Mouse (Mus musculus) CH12.LX (cell line): Measurements from ENCODE around the gene Tmem164. TPM values are rescaled to one million over a fixed set of nuclear protein-coding genes. Genes with fewer than 3 reads are reported as not detected.

Experiments
- DNase-seq: peaks from one replicate; pipeline ENCODE4 v3.0.0-alpha.2; 2013; ENCODE audit errors: extremely low read depth
- H3K27ac ChIP-seq: 2 replicates; pipeline ENCODE4 v1.5.1; 2012; ENCODE audit warnings: low read depth, mild to moderate bottlenecking, control low read depth, moderate library complexity; ENCODE audit not compliant: insufficient read depth
- H3K27me3 ChIP-seq: replicated peaks from 2 replicates; pipeline ENCODE3; 2012; ENCODE audit warnings: inconsistent platforms
- H3K36me3 ChIP-seq, 2 experiments: replicated peaks in 1 of 2; 2 replicates each; pipeline versions ENCODE3 to v1.6.1; 2012; ENCODE audit warnings: inconsistent platforms in 1 of 2, low read length in 1 of 2, mild to moderate bottlenecking in 1 of 2, mixed read lengths in 1 of 2, moderate library complexity in 1 of 2; ENCODE audit not compliant: control insufficient read depth in 1 of 2, insufficient read depth in 1 of 2
- H3K4me1 ChIP-seq, 2 experiments: 2 replicates each; pipeline ENCODE4 v1.6.1; 2012; ENCODE audit warnings: inconsistent platforms in 1 of 2, moderate library complexity in 1 of 2; ENCODE audit not compliant: insufficient read depth in 2 of 2, control insufficient read depth in 1 of 2
- H3K4me2 ChIP-seq: 2 replicates; pipeline ENCODE4 v1.6.1; 2012; ENCODE audit warnings: low read depth, mild to moderate bottlenecking, control low read depth; ENCODE audit not compliant: poor library complexity, insufficient read depth, severe bottlenecking
- H3K4me3 ChIP-seq, 3 experiments: fragments of 150-350 bp in 1 of 3; sonication (generic) in 1 of 3; replicated peaks in 1 of 3; 2 replicates each; pipeline versions ENCODE3 to v1.5.1; 2011 to 2012; ENCODE audit warnings: low read depth in 2 of 3, low read length in 2 of 3, mild to moderate bottlenecking in 2 of 3, moderate library complexity in 2 of 3, control low read depth in 1 of 3, improper control_type of control experiment in 1 of 3, inconsistent platforms in 1 of 3, mixed read lengths in 1 of 3; ENCODE audit not compliant: poor library complexity in 1 of 3
- H3K79me2 ChIP-seq: replicated peaks from 2 replicates; pipeline ENCODE4 v1.6.1; 2012; ENCODE audit warnings: mild to moderate bottlenecking, moderate library complexity; ENCODE audit not compliant: control insufficient read depth, poor library complexity, insufficient read depth, severe bottlenecking; ENCODE audit errors: extremely low read depth
- H3K9ac ChIP-seq: 2 replicates; pipeline ENCODE4 v1.6.1; 2012; ENCODE audit warnings: low read depth, mild to moderate bottlenecking, control low read depth, moderate library complexity; ENCODE audit not compliant: insufficient read depth
- H3K9me3 ChIP-seq: replicated peaks from 2 replicates; pipeline ENCODE3; 2012; ENCODE audit warnings: low read length, inconsistent platforms, mixed read lengths
- BHLHE40 ChIP-seq: IDR thresholded peaks from 2 replicates; pipeline ENCODE4 v1.6.1; 2011; ENCODE audit warnings: mild to moderate bottlenecking, low read depth, low read length, improper control_type of control experiment
- CHD1 ChIP-seq: IDR thresholded peaks from 2 replicates; pipeline ENCODE4 v1.6.1; 2012; ENCODE audit warnings: low read depth, low read length, improper control_type of control experiment, inconsistent platforms
- CHD2 ChIP-seq: IDR thresholded peaks from 2 replicates; pipeline ENCODE4 v1.6.1; 2011; ENCODE audit warnings: low read length, improper control_type of control experiment
- CTCF ChIP-seq, 2 experiments: IDR thresholded peaks in 1 of 2; conservative IDR thresholded peaks in 1 of 2; 2 replicates each; pipeline ENCODE4 v1.5.1; 2011 to 2012; ENCODE audit warnings: low read depth in 2 of 2, low read length in 2 of 2, improper control_type of control experiment in 1 of 2, inconsistent platforms in 1 of 2, mild to moderate bottlenecking in 1 of 2, moderate library complexity in 1 of 2
- E2F4 ChIP-seq: IDR thresholded peaks from 2 replicates; pipeline ENCODE4 v1.6.1; 2011; ENCODE audit warnings: low read depth, low read length, improper control_type of control experiment; ENCODE audit not compliant: insufficient replicate concordance
- ELF1 ChIP-seq: IDR thresholded peaks from 2 replicates; pipeline ENCODE4 v1.6.1; 2014; ENCODE audit warnings: low read depth, mild to moderate bottlenecking, inconsistent platforms, low read length, improper control_type of control experiment
- EP300 ChIP-seq: IDR thresholded peaks from 2 replicates; pipeline ENCODE4 v1.6.1; 2011; ENCODE audit warnings: low read length, improper control_type of control experiment
- ETS1 ChIP-seq: conservative IDR thresholded peaks from 2 replicates; pipeline ENCODE4 v1.6.1; 2012; ENCODE audit warnings: low read depth, mild to moderate bottlenecking, inconsistent platforms, low read length, improper control_type of control experiment, moderate library complexity
- GABPA ChIP-seq: IDR thresholded peaks from 2 replicates; pipeline ENCODE4 v1.6.1; 2012; ENCODE audit warnings: low read depth, low read length, improper control_type of control experiment, inconsistent platforms; ENCODE audit not compliant: insufficient replicate concordance
- HCFC1 ChIP-seq: IDR thresholded peaks from 2 replicates; pipeline ENCODE4 v1.6.1; 2012; ENCODE audit warnings: low read depth, mild to moderate bottlenecking, inconsistent platforms, low read length, improper control_type of control experiment
- IRF4 ChIP-seq: IDR thresholded peaks from 2 replicates; pipeline ENCODE4 v1.6.1; 2014; ENCODE audit warnings: low read depth, mild to moderate bottlenecking, inconsistent platforms, low read length, improper control_type of control experiment
- JUND ChIP-seq: conservative IDR thresholded peaks from 2 replicates; pipeline ENCODE4 v1.6.1; 2011; ENCODE audit warnings: low read depth, low read length, improper control_type of control experiment
- KAT2A ChIP-seq: IDR thresholded peaks from 2 replicates; pipeline ENCODE4 v1.6.1; 2012; ENCODE audit warnings: low read length, improper control_type of control experiment, inconsistent platforms; ENCODE audit not compliant: insufficient replicate concordance
- MAX ChIP-seq: IDR thresholded peaks from 2 replicates; pipeline ENCODE4 v1.6.1; 2011; ENCODE audit warnings: low read length, improper control_type of control experiment
- MAZ ChIP-seq: IDR thresholded peaks from 2 replicates; pipeline ENCODE4 v1.6.1; 2012; ENCODE audit warnings: low read depth, mild to moderate bottlenecking, inconsistent platforms, low read length, improper control_type of control experiment, moderate library complexity
- MEF2A ChIP-seq: IDR thresholded peaks from 2 replicates; pipeline ENCODE4 v1.6.1; 2014; ENCODE audit warnings: low read depth, mild to moderate bottlenecking, inconsistent platforms, low read length, improper control_type of control experiment, borderline replicate concordance
- MXI1 ChIP-seq: IDR thresholded peaks from 2 replicates; pipeline ENCODE4 v1.6.1; 2011; ENCODE audit warnings: mild to moderate bottlenecking, low read depth, low read length, improper control_type of control experiment
- MYC ChIP-seq: IDR thresholded peaks from 2 replicates; pipeline ENCODE4 v1.6.1; 2011; ENCODE audit warnings: low read depth, mild to moderate bottlenecking, improper control_type of control experiment, low read length
- NRF1 ChIP-seq: IDR thresholded peaks from 2 replicates; pipeline ENCODE4 v1.6.1; 2014; ENCODE audit warnings: low read depth, mild to moderate bottlenecking, inconsistent platforms, low read length, improper control_type of control experiment, moderate library complexity
- PAX5 ChIP-seq: IDR thresholded peaks from 2 replicates; pipeline ENCODE4 v1.6.1; 2012; ENCODE audit warnings: low read length, inconsistent platforms, mixed read lengths
- RAD21 ChIP-seq: IDR thresholded peaks from 2 replicates; pipeline ENCODE4 v1.6.1; 2011; ENCODE audit warnings: low read depth, mild to moderate bottlenecking, low read length, improper control_type of control experiment, moderate library complexity
- RCOR1 ChIP-seq: conservative IDR thresholded peaks from 2 replicates; pipeline ENCODE4 v1.6.1; 2012; ENCODE audit warnings: low read depth, mild to moderate bottlenecking, inconsistent platforms, low read length, improper control_type of control experiment
- SMC3 ChIP-seq: IDR thresholded peaks from 2 replicates; pipeline ENCODE4 v1.6.1; 2011; ENCODE audit warnings: low read depth, low read length, improper control_type of control experiment
- TBP ChIP-seq: conservative IDR thresholded peaks from 2 replicates; pipeline ENCODE4 v1.6.1; 2011; ENCODE audit warnings: low read depth, low read length, improper control_type of control experiment
- UBTF ChIP-seq: IDR thresholded peaks from 2 replicates; pipeline ENCODE4 v1.6.1; 2012; ENCODE audit warnings: low read depth, mild to moderate bottlenecking, inconsistent platforms, low read length, improper control_type of control experiment, moderate library complexity
- USF1 ChIP-seq: IDR thresholded peaks from 2 replicates; pipeline ENCODE4 v1.6.1; 2014; ENCODE audit warnings: low read depth, mild to moderate bottlenecking, inconsistent platforms, low read length, improper control_type of control experiment
- USF2 ChIP-seq: conservative IDR thresholded peaks from 2 replicates; pipeline ENCODE4 v1.6.1; 2011; ENCODE audit warnings: low read depth, low read length, improper control_type of control experiment
- ZC3H11A ChIP-seq: IDR thresholded peaks from 2 replicates; pipeline ENCODE4 v1.6.1; 2012; ENCODE audit warnings: low read depth, mild to moderate bottlenecking, inconsistent platforms, low read length, improper control_type of control experiment
- ZKSCAN1 ChIP-seq: IDR thresholded peaks from 2 replicates; pipeline ENCODE4 v1.6.1; 2012; ENCODE audit warnings: low read depth, inconsistent platforms, low read length, improper control_type of control experiment, borderline replicate concordance
- ZMIZ1 ChIP-seq: IDR thresholded peaks from 2 replicates; pipeline ENCODE4 v1.6.1; 2012; ENCODE audit warnings: low read depth, mild to moderate bottlenecking, inconsistent platforms, low read length, improper control_type of control experiment
- dilution Hi-C: fragments of 300-500 bp; cut with MboI; formaldehyde crosslinking; loops from 2 replicates; pipeline ENCODE4 v1.14.3; 2020; ENCODE audit warnings: low sequenced_read_pairs; ENCODE audit not compliant: extremely low pct_unique_long_range_greater_than_20kb, extremely low pct_ligation_motif_present
- in situ Hi-C: fragments of 300-500 bp; cut with MboI; formaldehyde crosslinking; loops from 3 replicates; pipeline ENCODE4 v1.14.3; 2019; ENCODE audit warnings: low sequenced_read_pairs, low pct_ligation_motif_present, low pct_unique_long_range_greater_than_20kb, mixed read lengths
- polyA plus RNA-seq: library from polyadenylated mRNA; unstranded; fragments of >175 nt; gene quantifications from 2 replicates; pipeline ENCODE4 v1.2.1, GENCODE M21; 2012; ENCODE audit warnings: low read depth; ENCODE audit not compliant: insufficient read length
- total RNA-seq, 2 experiments: library from RNA; depleted of rRNA; stranded (reverse); fragments of 300-350 nt in 1 of 2; fragments of >200 nt in 1 of 2; gene quantifications; 2 replicates each; pipeline ENCODE4 v1.2.3; 2012 to 2014

Gene Tmem164
- total and polyA plus RNA-seq, 3 experiments = 19.2 to 22.7 (median 21.5) TPM

- in situ Hi-C loops = no loop called here
- no peaks in the 10 kb centered on the region for H3K9me3 ChIP-seq
- H3K27ac ChIP-seq = no peak overlapping the region
- H3K4me1 ChIP-seq = no peaks in the 10 kb centered on the region
- TF ChIP-seq CTCF (conservative IDR thresholded peaks at IDR 0.05 in 1 of 2, IDR thresholded peaks at IDR 0.05 in 1 of 2; ENCODE audit: low read depth in 2 of 2, low read length in 2 of 2) (no peak), ETS1 (no peak), CHD2 (no peak), PAX5 (no peak), ZMIZ1 (no peak), NRF1 (no peak), ZC3H11A (no peak), MXI1 (no peak), MEF2A (no peak), RAD21 (no peak), MYC (no peak), MAX (no peak), MAZ (no peak), ZKSCAN1 (no peak), CHD1 (no peak), BHLHE40 (no peak), KAT2A (no peak), RCOR1 (no peak)
- TF ChIP-seq, all 38 proteins: peak for 0
- Histone ChIP-seq H3K9ac (no peak overlapping the region), H3K4me2 (no peak overlapping the region), H3K36me3 (peaks cover 4 to 66% of the 10 kb centered on the region in 2 experiments), H3K79me2 (no peaks in the 10 kb centered on the region; the same call in 1 of the 2 replicates), H3K4me3 (no peak overlapping the region), H3K27me3 (no peaks in the 10 kb centered on the region)
- dilution Hi-C loops = no loop called here
- DNase-seq = no peak
Measured at GRCm38 (mm10) chrX:142693256-142693655, 12.1 kb downstream of the Tmem164 start.

DNA sequence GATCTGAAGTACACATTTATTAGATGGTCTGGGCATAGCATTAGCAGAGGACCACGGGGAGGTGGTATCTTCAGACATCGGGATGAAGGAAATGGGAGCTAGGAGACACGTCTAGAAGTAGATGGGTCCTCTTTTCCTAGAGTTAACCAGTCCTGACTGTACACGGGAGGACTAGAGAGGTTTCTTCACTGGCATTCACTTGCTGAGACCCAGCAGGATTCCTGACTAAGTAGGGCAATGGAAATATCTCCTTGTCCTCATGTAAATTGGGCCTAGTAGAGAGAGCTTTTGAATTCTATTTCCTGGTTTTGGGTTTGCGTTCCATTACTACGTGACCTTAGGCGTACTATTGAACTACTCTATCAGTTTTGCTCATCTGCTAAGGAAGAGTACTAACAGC is 13.1 kb downstream of the Tmem164 start:
- Histone ChIP-seq H3K4me1 (no peaks in the 10 kb centered on the region), H3K79me2 (no peaks in the 10 kb centered on the region), H3K4me2 (no peak overlapping the region), H3K4me3 (no peak overlapping the region), H3K9me3 (no peaks in the 10 kb centered on the region), H3K27ac (no peak overlapping the region), H3K9ac (no peak overlapping the region), H3K36me3 (peaks cover 4 to 67% of the 10 kb centered on the region in 2 experiments), H3K27me3 (no peaks in the 10 kb centered on the region)
- no peak for TF ChIP-seq TBP
- no peak for TF ChIP-seq UBTF
- no peak for TF ChIP-seq JUND
- no peak for TF ChIP-seq RCOR1
- TF ChIP-seq RAD21 = no peak
- no peak for TF ChIP-seq NRF1
- no peak for TF ChIP-seq IRF4
- no peak for TF ChIP-seq MAZ
- no peak for TF ChIP-seq HCFC1
- no peak for TF ChIP-seq EP300
- no peak for TF ChIP-seq CHD2
- no peak for TF ChIP-seq KAT2A
- no peak for TF ChIP-seq E2F4
- TF ChIP-seq ZKSCAN1 = no peak
- no peak for TF ChIP-seq USF1
- no peak for TF ChIP-seq GABPA
- TF ChIP-seq USF2 = no peak
- TF ChIP-seq SMC3 = no peak
- TF ChIP-seq ELF1 = no peak
- in situ Hi-C loops = no loop called here
- dilution Hi-C loops = no loop called here
- no peak for DNase-seq
